ENCODE assay signal across 9 mouse cellular contexts in genomic region chr17:35838570-35838969, GRCm38 (mm10). TPM values are rescaled to one million over a fixed set of nuclear protein-coding genes. Genes with fewer than 3 reads are reported as not detected.
DNase-seq lines count a peak whose midpoint lies in the region; ATAC-seq lines count a peak whose summit lies in the region.
"Had no signal": no experiment of that assay in that cellular context is flagged by ENCODE, and none has a peak within 500 bp of the region (broad histone marks: within the 10 kb centered on the region; RNA-seq: fewer than 3 reads in every experiment).

No protein-coding gene starts in this region.

- peak overlapping the region; percentile 90 for H3K4me2 ChIP-seq in heart, embryonic 13.5 days
- H3K4me2 ChIP-seq in hindbrain, embryonic 12.5 days (replicated peaks) = peak overlapping the region; percentile 64
- peak overlapping the region; percentile 74 for H3K4me2 ChIP-seq in midbrain, embryonic 14.5 days (ENCODE audit: low read length)

- peak overlapping the region; percentile 94 for H3K4me3 ChIP-seq in heart, embryonic 13.5 days
- peak overlapping the region; percentile 80 for H3K4me3 ChIP-seq in hindbrain, embryonic 12.5 days
- H3K4me3 ChIP-seq in midbrain, embryonic 14.5 days (replicated peaks; ENCODE audit: low read depth, low read length) = peak overlapping the region; percentile 64

- H3K36me3 ChIP-seq in heart, embryonic 13.5 days = peaks cover 33% of the 10 kb centered on the region
- H3K36me3 ChIP-seq in hindbrain, embryonic 12.5 days = peaks cover 31% of the 10 kb centered on the region
- peaks cover 33% of the 10 kb centered on the region for H3K36me3 ChIP-seq in midbrain, embryonic 14.5 days (ENCODE audit: control insufficient read depth, insufficient read depth, low read length)

- H3K27ac ChIP-seq in heart, embryonic 13.5 days (replicated peaks) = peak overlapping the region; percentile 99
- peak overlapping the region; percentile 99 for H3K27ac ChIP-seq in hindbrain, embryonic 12.5 days
- H3K27ac ChIP-seq in midbrain, embryonic 14.5 days (replicated peaks; ENCODE audit: low read depth, low read length) = peak overlapping the region; percentile 86

- no peaks in the 10 kb centered on the region for H3K27me3 ChIP-seq in heart, embryonic 13.5 days (replicated peaks)
- no peaks in the 10 kb centered on the region for H3K27me3 ChIP-seq in hindbrain, embryonic 12.5 days
- no peaks in the 10 kb centered on the region for H3K27me3 ChIP-seq in midbrain, embryonic 14.5 days (ENCODE audit: control insufficient read depth, insufficient read depth, low read length)
- H3K27me3 ChIP-seq: Patski had no signal

- peak overlapping the region; percentile 82 for H3K9ac ChIP-seq in heart, embryonic 13.5 days
- H3K9ac ChIP-seq in hindbrain, embryonic 12.5 days = peak overlapping the region; percentile 56
- peak overlapping the region; percentile 65 for H3K9ac ChIP-seq in midbrain, embryonic 14.5 days (replicated peaks; ENCODE audit: low read length)

- peaks cover 57% of the 10 kb centered on the region for H3K4me1 ChIP-seq in heart, embryonic 13.5 days
- H3K4me1 ChIP-seq in hindbrain, embryonic 12.5 days = peaks cover 40% of the 10 kb centered on the region
- peaks cover 37% of the 10 kb centered on the region for H3K4me1 ChIP-seq in midbrain, embryonic 14.5 days (ENCODE audit: control insufficient read depth, insufficient read depth, low read length)

- ATAC-seq in heart, embryonic 13.5 days (ENCODE audit: extremely low read depth, insufficient number of reproducible peaks, low FRiP score, low TSS enrichment) = no peak
- peak; percentile 33 for ATAC-seq in hindbrain, embryonic 12.5 days (ENCODE audit: low FRiP score)
- no peak for ATAC-seq in midbrain, embryonic 14.5 days (ENCODE audit: low FRiP score, low TSS enrichment)
- no peak for ATAC-seq in megakaryocyte progenitor cell, adult 5-6 weeks (replicated peaks; ENCODE audit: poor library complexity)

- no peaks in the 10 kb centered on the region for H3K9me3 ChIP-seq in heart, embryonic 13.5 days
- no peaks in the 10 kb centered on the region for H3K9me3 ChIP-seq in hindbrain, embryonic 12.5 days (replicated peaks)
- no peaks in the 10 kb centered on the region for H3K9me3 ChIP-seq in midbrain, embryonic 14.5 days (ENCODE audit: control insufficient read depth, low read length)

- no peak for DNase-seq in heart, postnatal 4 days
- DNase-seq in MN1 (ENCODE audit: low spot score) = peak; percentile 37
- no peak for DNase-seq in midbrain, embryonic 14.5 days
- no peak for DNase-seq in layer of hippocampus, postnatal 14 days (ENCODE audit: low spot score in 2 of 2)
- no peak for DNase-seq in gastrocnemius, adult 18-20 months (ENCODE audit: low spot score)

- WGBS in heart, embryonic 13.5 days = 4% methylated on average over 5 of the region's 5 CpGs
- WGBS in hindbrain, embryonic 12.5 days = 3% methylated on average over 5 of the region's 5 CpGs
- 3% methylated on average over 5 of the region's 5 CpGs for WGBS in midbrain, embryonic 14.5 days

RNA-seq across cellular contexts. Expression of gene Tubb5, which starts 0.5 kb away (rescaled TPM):
- 741 and 743 TPM in 2 replicates for polyA plus RNA-seq in heart, embryonic 13.5 days (2015; fragmentation: Nextera tagmentation; extraction: Ambion mirVana)
- total RNA-seq in heart, postnatal 4 days (2021) = 100 to 1,000 TPM; 908 to 913 TPM
- polyA plus RNA-seq in hindbrain, embryonic 12.5 days (2016; fragmentation: Nextera tagmentation; extraction: Ambion mirVana) = 1,505 and 1,511 TPM in 2 replicates
- 1,880 and 2,054 TPM in 2 replicates for polyA plus RNA-seq in midbrain, embryonic 14.5 days (2014; fragmentation: Nextera tagmentation; extraction: Ambion mirVana)
- 100 to 1,000 TPM; 615 to 684 TPM for total RNA-seq in layer of hippocampus, postnatal 14 days (2021)
- total RNA-seq in gastrocnemius, adult 18-20 months (2021) = 10 to 100 TPM; 25.7 to 34.7 TPM
- total RNA-seq in megakaryocyte progenitor cell, adult 5-6 weeks (2015) = 871 and 938 TPM in 2 replicates
- total RNA-seq in megakaryocyte progenitor cell, adult 5-6 weeks (2017) = 947 and 991 TPM in 2 replicates

RNA-seq across cellular contexts. Expression of gene Mdc1, which starts 2.7 kb away (rescaled TPM):
- polyA plus RNA-seq in heart, embryonic 13.5 days (2015; fragmentation: Nextera tagmentation; extraction: Ambion mirVana) = 17.7 and 18.4 TPM in 2 replicates
- total RNA-seq in heart, postnatal 4 days (2021) = 10 to 100 TPM; 37.9 to 40.6 TPM
- 14.4 and 18.2 TPM in 2 replicates for polyA plus RNA-seq in hindbrain, embryonic 12.5 days (2016; fragmentation: Nextera tagmentation; extraction: Ambion mirVana)
- polyA plus RNA-seq in midbrain, embryonic 14.5 days (2014; fragmentation: Nextera tagmentation; extraction: Ambion mirVana) = 7.3 and 8.2 TPM in 2 replicates
- 10 to 100 TPM; 13.6 to 15.0 TPM for total RNA-seq in layer of hippocampus, postnatal 14 days (2021)
- total RNA-seq in gastrocnemius, adult 18-20 months (2021) = 1 to 10 TPM; 4.2 to 6.7 TPM
- total RNA-seq in megakaryocyte progenitor cell, adult 5-6 weeks (2015) = 77.6 and 77.8 TPM in 2 replicates
- total RNA-seq in megakaryocyte progenitor cell, adult 5-6 weeks (2017) = 17.5 and 17.6 TPM in 2 replicates

RNA-seq across cellular contexts. Expression of gene Flot1, which starts 15.5 kb away (rescaled TPM):
- polyA plus RNA-seq in heart, embryonic 13.5 days (2015; fragmentation: Nextera tagmentation; extraction: Ambion mirVana) = 81.1 and 99.0 TPM in 2 replicates
- total RNA-seq in heart, postnatal 4 days (2021) = 100 to 1,000 TPM in 1 of 2 experiments, 10 to 100 TPM in 1; 97.8 to 105 TPM
- 50.9 and 60.3 TPM in 2 replicates for polyA plus RNA-seq in hindbrain, embryonic 12.5 days (2016; fragmentation: Nextera tagmentation; extraction: Ambion mirVana)
- polyA plus RNA-seq in midbrain, embryonic 14.5 days (2014; fragmentation: Nextera tagmentation; extraction: Ambion mirVana) = 59.9 and 74.0 TPM in 2 replicates
- 100 to 1,000 TPM; 139 to 147 TPM for total RNA-seq in layer of hippocampus, postnatal 14 days (2021)
- total RNA-seq in gastrocnemius, adult 18-20 months (2021) = 10 to 100 TPM; 58.1 to 61.3 TPM
- 52.9 and 58.3 TPM in 2 replicates for total RNA-seq in megakaryocyte progenitor cell, adult 5-6 weeks (2015)
- total RNA-seq in megakaryocyte progenitor cell, adult 5-6 weeks (2017) = 65.1 and 74.4 TPM in 2 replicates

RNA-seq across cellular contexts. Expression of gene Ier3, which starts 17.1 kb away (rescaled TPM):
- polyA plus RNA-seq in heart, embryonic 13.5 days (2015; fragmentation: Nextera tagmentation; extraction: Ambion mirVana) = 41.7 and 49.9 TPM in 2 replicates
- 10 to 100 TPM; 39.7 to 42.5 TPM for total RNA-seq in heart, postnatal 4 days (2021)
- polyA plus RNA-seq in hindbrain, embryonic 12.5 days (2016; fragmentation: Nextera tagmentation; extraction: Ambion mirVana) = 5.8 and 6.3 TPM in 2 replicates
- polyA plus RNA-seq in midbrain, embryonic 14.5 days (2014; fragmentation: Nextera tagmentation; extraction: Ambion mirVana) = 3.3 and 4.0 TPM in 2 replicates
- 1 to 10 TPM; 3.8 to 4.2 TPM for total RNA-seq in layer of hippocampus, postnatal 14 days (2021)
- 1 to 10 TPM; 7.1 to 8.0 TPM for total RNA-seq in gastrocnemius, adult 18-20 months (2021)
- 28.1 and 41.7 TPM in 2 replicates for total RNA-seq in megakaryocyte progenitor cell, adult 5-6 weeks (2015)
- total RNA-seq in megakaryocyte progenitor cell, adult 5-6 weeks (2017) = 24.6 and 33.1 TPM in 2 replicates

RNA-seq across cellular contexts. Expression of gene Nrm, which starts 22.5 kb away (rescaled TPM):
- 43.5 and 50.5 TPM in 2 replicates for polyA plus RNA-seq in heart, embryonic 13.5 days (2015; fragmentation: Nextera tagmentation; extraction: Ambion mirVana)
- 10 to 100 TPM; 26.3 to 32.2 TPM for total RNA-seq in heart, postnatal 4 days (2021)
- polyA plus RNA-seq in hindbrain, embryonic 12.5 days (2016; fragmentation: Nextera tagmentation; extraction: Ambion mirVana) = 36.0 and 36.9 TPM in 2 replicates
- 14.5 and 20.2 TPM in 2 replicates for polyA plus RNA-seq in midbrain, embryonic 14.5 days (2014; fragmentation: Nextera tagmentation; extraction: Ambion mirVana)
- total RNA-seq in layer of hippocampus, postnatal 14 days (2021) = 1 to 10 TPM; 3.9 to 4.7 TPM
- total RNA-seq in gastrocnemius, adult 18-20 months (2021) = 1 to 10 TPM in 1 of 2 experiments, under 1 TPM in 1; 0.68 to 1.5 TPM
- total RNA-seq in megakaryocyte progenitor cell, adult 5-6 weeks (2015) = 47.4 and 64.5 TPM in 2 replicates
- total RNA-seq in megakaryocyte progenitor cell, adult 5-6 weeks (2017) = 43.1 and 50.1 TPM in 2 replicates

Comparison
In these comparisons a context has a peak if more than half of its experiments do, and no peak if none do; other contexts are left out.
1. RNA of gene Tubb5, which starts 0.5 kb away (total RNA-seq): 871 to 991 TPM in megakaryocyte progenitor cell, adult 5-6 weeks, 908 to 913 TPM in heart, postnatal 4 days and 615 to 684 TPM in layer of hippocampus, postnatal 14 days; 25.7 to 34.7 TPM in gastrocnemius, adult 18-20 months; every median in the first group is over 10 times any median in the second.
2. Peak in every context shown above with its lines, with median percentiles within 50 percentile points of each other: H3K27ac ChIP-seq, H3K4me2 ChIP-seq, H3K4me3 ChIP-seq and H3K9ac ChIP-seq.